Mouse (Mus musculus) erythroblast, adult 5-6 weeks (primary cell): ENCODE results near the gene Usp3. TPM values are rescaled to one million over a fixed set of nuclear protein-coding genes. Genes with fewer than 3 reads are reported as not detected.

Source experiments
- ATAC-seq: replicated peaks from 2 replicates; pipeline ENCODE4 v1.8.0; 2016; ENCODE audit warnings: moderate number of reproducible peaks, mild to moderate bottlenecking, moderate TSS enrichment, inconsistent platforms; ENCODE audit not compliant: poor library complexity, low FRiP score, severe bottlenecking
- total RNA-seq, 2 experiments: library from RNA; stranded (forward) in 1 of 2; stranded (reverse) in 1 of 2; fragments of 150-400 nt in 1 of 2; fragments of 200-764, 138-1000 nt in 1 of 2; gene quantifications; 2 replicates each; pipeline versions ENCODE4 v1.2.3 to v1.2.4; 2015 to 2017; ENCODE audit warnings: low replicate concordance in 2 of 2

Gene Usp3
- total RNA-seq, 2 experiments from 2014 or later, result 24.6 to 29.6 TPM

DNA sequence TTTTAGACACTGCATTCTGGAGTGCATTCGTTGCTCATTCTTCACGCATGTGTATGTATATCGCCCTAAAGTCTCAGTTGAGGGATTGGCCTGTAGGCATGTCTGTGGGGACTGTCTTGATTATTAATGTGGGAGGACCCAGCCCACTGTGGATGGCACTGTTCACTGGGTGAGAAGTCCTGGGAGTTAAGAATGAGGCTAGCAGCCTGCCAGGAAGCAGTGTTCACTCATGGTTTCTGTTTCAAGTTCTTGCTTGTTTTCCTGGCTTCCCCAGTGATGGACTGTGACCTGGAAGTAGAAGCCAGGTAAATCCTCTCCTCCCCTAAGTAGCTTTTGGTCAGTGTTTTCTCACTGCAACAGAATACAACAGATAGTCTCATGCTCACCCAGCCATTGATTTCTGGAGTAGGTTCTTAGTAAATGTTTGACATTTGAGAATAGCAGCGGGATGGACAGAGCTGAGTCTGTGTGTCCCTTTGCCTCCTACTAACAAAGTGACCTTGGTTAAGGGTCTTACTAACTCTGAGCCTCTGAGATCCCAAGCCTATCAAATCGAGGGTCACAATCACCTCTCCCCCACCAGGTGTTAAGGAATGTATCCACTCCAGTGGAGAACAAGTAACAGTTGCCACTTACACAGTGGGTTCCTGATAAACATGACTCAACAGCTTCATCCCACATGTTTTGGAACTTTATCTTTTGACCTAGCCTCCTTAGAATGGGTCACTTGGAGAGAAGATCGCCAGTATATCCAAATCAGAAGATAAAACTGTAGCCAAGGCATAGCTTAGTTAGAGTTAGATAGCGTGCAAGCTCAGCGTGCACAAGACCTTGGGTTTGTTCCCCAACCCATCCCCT, 11.6 kb upstream of the Usp3 start:
- no peak for ATAC-seq

DNA sequence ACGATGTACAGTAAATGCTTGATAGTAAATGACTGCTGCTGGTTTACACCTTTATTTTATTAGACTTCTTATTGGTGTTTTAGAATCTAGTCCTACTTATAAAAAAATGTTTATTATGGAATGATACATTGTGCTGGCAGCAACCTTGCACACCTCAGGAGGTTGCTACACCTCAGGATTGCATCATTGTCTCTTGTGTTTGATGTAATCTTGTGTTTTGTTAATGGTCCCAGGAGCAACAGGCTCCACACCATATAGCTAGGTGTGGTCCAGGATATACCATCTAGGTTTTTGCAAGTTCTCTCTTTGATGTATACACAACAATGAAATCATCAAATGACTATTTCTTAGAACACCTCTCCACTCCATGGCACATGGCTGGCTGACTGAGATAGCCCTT, 11.0 kb upstream of the Usp3 start:
- ATAC-seq, result no peak

DNA sequence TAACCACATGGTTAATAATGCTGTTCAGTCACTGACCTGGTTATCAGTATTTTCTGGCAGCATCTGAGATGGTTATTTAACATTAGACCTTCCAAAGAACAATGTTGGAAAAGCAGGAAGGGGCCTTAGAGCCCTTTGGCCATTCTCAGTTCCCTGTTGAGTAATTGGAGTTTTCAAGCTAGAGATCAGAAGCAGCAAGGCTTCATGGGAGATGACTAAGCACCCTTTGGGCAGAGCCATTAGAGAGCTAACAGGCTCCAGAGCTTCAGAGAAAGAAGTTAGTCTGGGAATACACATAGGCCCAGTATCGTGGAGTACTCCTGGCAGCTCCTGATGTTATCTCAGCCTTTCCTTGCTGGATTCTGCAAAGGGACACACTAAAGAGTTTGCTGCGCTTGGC, 8.1 kb upstream of the Usp3 start:
- no peak for ATAC-seq

DNA sequence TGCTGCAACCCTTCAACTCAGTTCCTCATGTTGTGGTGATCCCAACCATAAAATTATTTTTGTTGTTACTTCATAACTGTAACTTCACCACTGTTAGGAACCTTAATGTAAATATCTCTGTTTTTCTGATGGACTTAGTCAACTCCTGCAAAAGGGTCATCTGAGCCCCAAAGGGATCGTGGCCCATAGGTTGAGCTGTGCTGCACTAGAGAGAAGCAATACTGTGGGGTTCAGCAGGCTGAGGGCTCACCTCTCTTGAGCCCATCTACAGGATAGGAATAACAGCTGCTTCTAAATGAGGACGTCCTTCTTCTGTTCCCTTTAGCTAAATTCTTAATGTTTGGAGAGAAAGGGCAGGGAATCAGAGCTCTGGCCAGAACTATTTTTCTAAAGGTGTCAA, 7.6 kb upstream of the Usp3 start:
- ATAC-seq, result no peak

DNA sequence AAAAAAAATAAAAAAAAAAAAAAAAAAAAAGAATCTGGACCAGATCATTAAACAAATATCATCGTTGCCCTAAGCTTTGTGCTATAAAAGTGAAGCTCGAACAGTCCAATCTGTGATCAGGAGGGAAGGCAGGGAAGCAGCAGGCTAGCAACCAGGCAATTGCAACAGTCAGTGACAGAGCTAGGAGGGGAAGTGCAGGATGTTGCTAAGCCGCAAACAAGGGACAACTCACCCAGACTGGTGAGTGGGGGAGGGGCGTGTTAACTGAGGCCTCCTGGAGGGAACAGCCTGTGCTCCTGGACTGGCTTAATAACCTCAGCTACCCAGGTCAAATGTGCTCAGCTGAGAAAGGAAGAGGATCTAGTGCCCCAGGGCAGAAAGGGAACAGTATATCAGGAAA, 6.6 kb upstream of the Usp3 start:
- no peak for ATAC-seq

DNA sequence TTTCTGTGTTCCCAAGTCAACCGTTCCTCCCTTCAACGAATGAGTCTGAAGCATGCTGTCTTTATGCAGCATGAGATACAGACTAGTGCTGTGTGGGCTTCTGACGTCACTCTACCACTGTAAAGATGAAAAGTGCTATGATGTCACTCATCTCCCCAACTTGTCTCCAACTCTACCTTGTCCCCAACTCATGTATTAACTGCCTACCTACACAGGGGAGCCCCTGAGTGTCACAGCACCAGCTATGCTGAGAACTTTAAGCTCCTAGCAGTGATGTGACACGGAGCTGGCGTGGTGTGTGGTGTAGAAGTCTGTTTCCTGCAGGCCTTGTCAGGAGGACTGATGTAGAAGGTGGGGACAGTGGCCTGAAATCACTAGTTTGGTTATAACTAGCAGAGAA, 5.7 kb upstream of the Usp3 start:
- no peak for ATAC-seq

DNA sequence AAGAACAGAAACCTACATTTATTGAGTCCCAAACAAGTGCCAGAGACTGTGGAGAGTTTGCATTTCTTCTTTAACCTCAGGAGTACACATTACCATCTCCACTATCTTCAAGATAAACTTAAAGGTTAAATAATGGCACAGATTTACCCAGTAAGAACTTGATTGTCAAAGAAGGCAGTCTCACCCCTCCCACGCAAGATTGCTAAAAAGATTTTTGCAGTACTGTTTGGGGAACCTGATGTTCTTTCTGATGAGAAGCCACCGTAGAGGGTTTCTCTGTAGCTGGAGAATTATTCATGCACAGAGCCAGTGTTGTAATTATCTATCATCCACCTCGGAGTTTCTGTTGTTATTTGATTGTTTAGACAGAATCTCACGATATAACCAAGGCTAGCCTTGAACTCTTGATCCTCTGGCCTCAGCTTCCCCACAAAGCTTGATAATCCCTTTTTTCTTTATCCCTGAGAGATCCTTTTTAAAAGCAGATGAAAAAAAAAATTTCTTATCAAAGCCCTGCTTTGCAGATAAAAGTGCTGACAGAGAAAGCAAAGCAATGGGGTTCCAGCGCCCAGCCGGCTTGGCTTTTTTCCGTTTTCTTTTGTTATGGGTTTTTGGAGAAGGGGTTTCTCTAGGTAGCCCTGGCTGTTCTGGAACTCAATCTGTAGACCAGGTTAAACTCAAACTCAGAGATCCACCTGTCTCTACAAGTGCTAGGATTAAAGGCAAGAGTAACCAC, 4.7 kb upstream of the Usp3 start:
- ATAC-seq, result no peak

DNA sequence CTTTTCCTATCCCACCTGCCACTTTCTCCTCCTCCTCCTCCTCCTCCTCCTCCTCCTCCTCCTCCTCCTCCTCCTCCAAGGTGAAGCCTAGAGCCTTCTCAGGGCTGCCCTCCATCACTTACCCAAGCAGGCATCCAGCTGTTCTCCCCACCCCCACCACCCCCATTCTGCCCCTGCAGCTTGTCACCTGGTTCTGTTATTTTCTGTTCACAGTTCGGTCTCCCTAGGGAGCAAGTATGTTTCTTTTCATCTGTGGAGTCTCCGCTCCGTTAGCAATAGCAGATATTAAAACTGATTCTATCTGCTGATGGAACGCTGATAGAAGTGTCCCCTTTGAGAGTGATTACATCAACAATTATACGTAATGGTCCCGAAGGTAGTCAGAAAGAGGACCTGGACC, 4.1 kb upstream of the Usp3 start:
- ATAC-seq, result no peak

DNA sequence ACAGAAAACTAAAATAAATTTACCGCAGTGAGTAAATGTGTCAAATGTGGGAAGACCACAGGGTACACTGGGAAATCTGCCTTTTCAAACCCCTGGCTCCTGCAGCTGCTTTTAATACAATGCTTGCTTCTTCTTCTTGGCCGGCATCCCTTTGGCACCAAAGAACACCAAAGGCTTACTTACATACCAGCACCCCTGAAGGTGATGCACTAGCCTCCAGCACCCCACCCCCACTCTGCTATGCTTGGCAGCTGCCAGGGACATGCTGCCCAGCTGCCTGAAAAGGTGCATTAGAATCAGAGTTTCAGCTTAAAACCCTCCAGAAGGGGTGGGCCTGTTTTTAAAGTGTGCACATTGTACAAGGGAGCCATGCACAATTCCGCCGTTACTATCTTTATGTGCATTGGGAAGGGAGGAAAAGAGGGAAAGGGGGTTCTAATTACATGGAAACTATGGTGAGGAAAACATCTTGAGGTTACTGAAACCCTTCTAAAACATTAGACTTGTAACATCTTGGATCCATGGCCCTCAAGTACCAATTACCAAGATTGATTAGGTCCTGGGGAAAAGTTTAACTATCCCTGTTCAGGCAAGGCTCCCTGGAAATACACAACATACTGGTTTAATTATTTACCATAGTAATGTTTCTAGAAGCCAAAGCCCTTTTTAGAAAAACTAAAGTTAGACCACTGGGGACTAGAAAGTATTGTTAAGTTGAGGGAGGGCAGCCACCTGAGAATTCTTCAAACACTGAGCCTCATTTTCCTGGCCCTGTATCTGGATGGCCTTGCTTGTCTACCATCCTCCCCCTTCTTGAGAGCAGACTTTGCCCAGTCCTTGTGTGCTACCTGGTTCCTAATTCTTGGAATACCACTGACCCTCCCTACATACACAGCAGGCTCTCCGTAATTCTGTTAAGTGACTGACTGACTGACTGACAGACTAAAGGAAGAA, 3.1 kb upstream of the Usp3 start:
- no peak for ATAC-seq

DNA sequence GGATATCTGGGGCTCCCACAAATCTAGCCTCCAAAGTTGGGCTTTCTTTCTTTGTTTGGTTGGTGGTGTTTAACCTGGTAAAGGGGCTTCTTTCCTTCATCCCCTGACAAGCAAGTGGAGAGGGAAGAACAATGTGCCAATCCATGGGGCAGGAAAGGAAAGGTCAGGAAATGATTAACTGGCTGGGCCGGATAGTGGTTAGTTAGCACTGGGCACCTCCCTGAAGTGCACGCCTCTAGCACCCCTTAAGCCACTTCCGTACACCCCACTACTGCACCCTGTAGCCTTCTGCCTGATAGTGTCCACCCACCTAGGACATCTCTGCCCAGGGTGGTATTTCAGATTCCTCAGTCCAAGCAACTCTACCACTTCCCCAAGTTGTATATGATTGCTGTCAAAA, 1.1 kb upstream of the Usp3 start:
- no peak for ATAC-seq

DNA sequence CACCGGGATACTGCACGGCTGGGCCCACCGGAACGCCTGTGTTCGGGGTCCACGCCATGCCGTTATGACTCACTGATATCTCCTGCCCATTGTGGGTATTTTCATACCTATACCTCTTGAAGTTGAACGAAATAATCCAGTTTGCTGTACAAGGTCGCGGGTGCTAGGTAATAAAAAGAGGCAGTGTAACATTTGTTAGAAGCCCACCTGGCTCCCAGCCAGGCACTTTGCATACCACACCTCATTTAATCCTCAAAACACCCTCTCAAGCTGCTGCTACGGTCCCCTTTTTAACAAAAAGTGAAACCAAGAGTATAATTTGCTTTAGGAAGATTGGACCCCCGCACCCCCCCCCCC, 649 bp upstream of the Usp3 start:
- no peak for ATAC-seq

DNA sequence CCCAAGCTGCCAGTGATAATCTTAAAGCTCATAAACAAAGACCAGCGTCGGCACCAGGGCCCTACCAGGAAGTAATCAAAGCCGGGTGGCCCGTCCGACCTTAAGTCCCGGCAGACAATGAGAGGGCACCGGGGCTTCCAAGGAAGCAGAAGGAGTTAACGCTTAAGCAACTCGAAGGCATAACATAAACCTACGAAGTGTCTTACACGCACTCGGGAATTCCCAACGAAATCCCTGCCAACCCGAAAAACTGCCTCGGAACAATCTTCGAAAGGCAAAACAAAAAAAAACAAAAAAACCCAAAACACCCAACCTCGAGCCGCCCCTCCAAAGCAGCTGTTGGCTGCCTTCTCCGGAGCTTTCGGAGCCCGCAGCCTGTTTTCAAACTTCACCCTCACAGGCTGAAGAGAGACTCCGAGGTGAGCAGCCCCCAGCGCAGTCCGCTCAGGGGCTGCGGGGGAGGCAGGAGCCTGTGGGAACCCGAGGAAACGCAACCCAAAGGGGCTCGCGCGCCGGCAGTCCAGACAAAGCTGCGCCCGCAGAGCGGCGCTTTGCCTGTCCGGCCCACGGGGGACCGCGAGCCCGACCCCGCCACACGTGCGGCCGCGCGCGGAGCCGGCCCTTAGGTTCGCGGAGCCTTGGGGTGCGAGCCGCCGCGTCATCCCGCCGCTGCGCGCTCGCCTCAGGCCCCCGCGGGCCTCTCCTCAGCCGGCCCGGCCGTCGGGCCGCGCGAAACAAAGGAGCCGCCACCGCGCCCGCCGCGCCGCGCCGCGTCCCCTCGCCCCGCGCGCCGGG, 894 bp downstream of the Usp3 start:
- peak; percentile 23 for ATAC-seq

DNA sequence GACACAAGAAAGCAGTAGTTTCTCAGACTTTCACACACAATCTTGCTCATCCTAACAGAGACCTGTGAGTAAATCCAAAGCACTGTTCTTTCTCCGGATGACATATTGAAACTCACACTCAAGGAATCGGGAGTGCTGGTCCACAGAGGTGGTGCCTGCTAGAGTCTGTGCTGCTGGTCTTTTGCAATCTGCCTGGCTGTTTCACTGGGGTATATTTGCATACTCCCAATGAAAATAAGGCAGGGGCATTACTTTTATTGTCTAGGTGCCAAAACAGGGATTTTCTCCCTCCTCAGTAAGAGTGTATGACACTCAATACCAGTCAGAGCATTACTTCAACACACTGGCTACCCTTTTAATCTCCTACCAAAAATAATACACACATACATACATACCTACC, 2.9 kb downstream of the Usp3 start:
- ATAC-seq, result no peak

DNA sequence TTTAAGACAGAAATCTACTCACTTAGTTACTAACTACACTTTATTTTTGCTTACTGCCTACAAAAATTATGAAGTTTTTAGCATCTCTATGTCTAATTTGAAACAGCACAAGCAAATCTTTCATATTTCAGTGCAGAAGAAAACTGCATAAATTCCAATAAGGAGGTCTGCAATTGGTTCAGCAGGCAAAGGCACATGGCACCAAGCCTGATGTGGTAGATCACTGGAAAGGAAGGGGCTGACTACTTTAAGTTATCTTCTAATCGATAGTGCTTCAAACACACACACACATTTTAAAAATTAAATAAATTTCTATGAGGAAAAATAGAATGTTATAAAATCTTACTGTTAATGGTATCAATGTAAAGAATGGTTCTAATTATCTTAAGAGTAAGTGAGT, 5.9 kb downstream of the Usp3 start:
- no peak for ATAC-seq

DNA sequence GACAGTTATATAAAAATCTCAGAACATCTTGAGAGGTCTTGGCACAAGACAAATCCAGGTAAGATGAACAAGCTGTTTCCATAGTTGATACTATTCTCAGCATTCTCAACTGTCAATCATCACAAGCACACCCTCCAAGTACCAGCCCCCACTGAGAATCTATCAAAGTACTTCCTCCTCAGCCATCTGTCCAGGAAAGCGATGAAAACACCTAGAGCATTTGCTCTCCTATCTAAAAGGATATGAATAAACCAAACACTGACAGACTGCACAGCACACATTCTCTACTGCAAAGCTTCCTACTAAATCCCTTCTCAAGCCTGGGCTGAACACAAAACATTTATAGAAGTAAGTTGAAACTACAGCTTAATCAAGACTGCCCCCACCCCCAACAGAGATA, 6.4 kb downstream of the Usp3 start:
- ATAC-seq, result 0 out of 2 replicates have a peak, but pooled peaks have one; percentile 40

DNA sequence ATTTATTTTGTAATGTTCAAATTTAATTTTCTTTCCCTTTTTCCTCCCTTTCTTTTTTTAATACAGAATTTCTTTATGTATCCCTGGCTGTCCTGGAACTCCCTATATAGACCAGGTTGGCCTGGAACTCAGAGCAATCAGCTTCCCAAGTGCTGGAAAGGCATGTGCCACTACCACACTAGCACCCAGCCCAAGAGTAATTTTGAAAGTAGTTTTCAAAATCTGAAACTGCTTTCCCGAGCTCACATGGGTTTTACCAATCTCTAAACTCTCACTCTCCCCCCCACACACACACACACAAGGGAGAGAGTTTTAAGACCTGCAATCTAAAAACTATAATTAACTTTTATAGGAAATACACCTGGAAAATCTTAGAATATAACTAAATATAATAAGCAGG, 7.8 kb downstream of the Usp3 start:
- no peak for ATAC-seq

DNA sequence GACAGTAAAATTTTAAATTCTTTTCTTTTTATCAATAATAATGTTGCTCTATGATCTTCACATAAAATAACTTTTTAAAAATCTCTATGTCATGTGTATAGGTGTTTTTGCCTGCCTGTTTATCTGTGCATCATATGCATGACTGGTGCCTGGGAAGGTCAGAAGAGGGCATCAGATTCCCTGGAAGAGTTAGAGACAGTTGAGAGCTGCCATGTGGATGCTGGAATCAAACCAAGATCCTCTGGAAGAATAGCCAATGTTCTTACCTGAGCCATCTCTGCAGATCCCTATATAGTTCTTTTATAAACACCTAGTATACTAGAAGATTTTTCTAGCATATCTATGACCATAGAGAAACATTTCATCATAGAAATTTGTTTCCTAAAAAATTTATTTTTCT, 8.8 kb downstream of the Usp3 start:
- ATAC-seq, result no peak

DNA sequence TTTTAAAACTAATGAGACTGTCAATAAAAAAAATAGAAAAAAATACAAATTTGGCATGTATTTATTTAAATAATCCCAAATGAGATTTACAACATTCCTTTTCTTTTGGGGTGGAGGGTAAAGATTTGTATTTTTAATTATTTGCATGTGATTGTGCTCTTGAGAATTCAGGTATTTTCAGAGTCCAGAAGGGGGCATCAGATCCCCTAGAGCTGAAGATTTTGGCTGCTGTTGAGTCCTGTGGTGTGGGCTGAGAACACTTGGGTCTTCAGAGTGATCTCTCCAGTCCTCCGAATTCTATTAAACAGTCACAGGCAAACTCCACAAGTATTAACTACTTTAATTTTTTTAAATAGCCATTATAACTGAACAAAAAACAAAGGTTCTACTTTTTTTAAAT, 9.7 kb downstream of the Usp3 start:
- ATAC-seq, result no peak

DNA sequence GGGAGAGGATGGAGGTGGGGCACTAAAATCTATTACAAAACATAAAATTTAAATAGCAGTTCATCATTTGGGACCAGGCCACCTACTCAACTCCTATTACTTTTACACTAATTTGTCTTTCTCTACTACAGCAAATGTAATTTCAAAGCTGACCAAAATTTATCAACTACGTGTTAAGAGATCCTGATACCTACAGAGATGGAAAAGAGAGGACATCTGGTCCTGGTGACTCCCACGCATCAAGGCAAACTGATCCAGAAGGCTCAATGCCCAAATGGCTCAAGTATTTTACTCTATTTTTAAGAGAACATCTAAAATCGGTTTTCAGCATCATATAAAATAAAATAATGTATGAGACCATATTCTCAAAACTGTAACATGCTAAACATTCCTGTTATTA, 11.2 kb downstream of the Usp3 start:
- no peak for ATAC-seq

DNA sequence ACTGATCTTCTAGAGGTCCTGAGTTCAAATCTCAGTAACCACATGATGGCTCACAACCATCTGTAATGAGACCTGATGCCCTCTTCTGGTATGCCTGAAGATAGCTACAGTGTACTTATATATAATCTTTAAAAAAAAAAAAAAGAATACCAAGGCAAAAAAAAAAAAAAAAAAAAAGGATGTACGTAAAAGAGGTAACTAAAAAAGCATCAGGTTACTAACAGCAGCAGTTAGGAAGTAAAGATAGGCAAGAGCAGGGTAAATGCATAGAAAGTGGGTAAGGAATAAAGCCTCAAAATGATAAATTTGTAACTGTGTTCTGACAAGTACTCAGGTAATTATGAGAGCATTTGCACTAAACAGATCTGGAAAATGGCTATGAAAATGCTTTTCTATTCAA, 12.2 kb downstream of the Usp3 start:
- no peak for ATAC-seq
